Mouse (Mus musculus) heart, adult 2 months (tissue): ENCODE data around the gene Phactr2. TPM values are rescaled to one million over a fixed set of nuclear protein-coding genes. Genes with fewer than 3 reads are reported as not detected.

Experiments used
- DNase-seq, 2 experiments: peaks; one replicate each; pipeline ENCODE4 v3.0.0; 2021
- H3K27ac ChIP-seq: fragments of 200-600 bp; 2 replicates; pipeline ENCODE4 v1.8.1; 2022
- H3K27me3 ChIP-seq: fragments of 200-500 bp; 2 replicates; pipeline ENCODE4 v1.6.1; 2012; ENCODE audit warnings: mild to moderate bottlenecking, low read length, inconsistent platforms, mixed read lengths; ENCODE audit not compliant: control insufficient read depth, insufficient read depth
- H3K36me3 ChIP-seq: fragments of 200-500 bp; 2 replicates; pipeline ENCODE4 v1.6.1; 2012; ENCODE audit warnings: low read length, inconsistent platforms; ENCODE audit not compliant: control insufficient read depth, insufficient read depth
- H3K4me1 ChIP-seq: fragments of 200-500 bp; 2 replicates; pipeline ENCODE4 v1.6.1; 2011; ENCODE audit warnings: low read length; ENCODE audit not compliant: control insufficient read depth, insufficient read depth
- H3K4me3 ChIP-seq: fragments of 200-600 bp; 2 replicates; pipeline ENCODE4 v1.8.1; 2022
- H3K79me2 ChIP-seq: fragments of 200-500 bp; replicated peaks from 2 replicates; pipeline ENCODE4 v1.6.1; 2012; ENCODE audit warnings: mild to moderate bottlenecking, inconsistent platforms, low read length, moderate library complexity, mixed read lengths; ENCODE audit not compliant: control insufficient read depth, insufficient read depth
- H3K9ac ChIP-seq: fragments of 200-500 bp; 2 replicates; pipeline ENCODE4 v1.6.1; 2012; ENCODE audit warnings: low read depth, mild to moderate bottlenecking, control low read depth, inconsistent platforms, low read length, mixed read lengths
- CTCF ChIP-seq: fragments of 200-600 bp; IDR thresholded peaks from 2 replicates; pipeline ENCODE4 v1.8.1; 2022; ENCODE audit warnings: antibody characterized with exemption, mild to moderate bottlenecking, moderate library complexity
- EP300 ChIP-seq: fragments of 200-500 bp; IDR thresholded peaks from 2 replicates; pipeline ENCODE4 v1.6.1; 2011; ENCODE audit warnings: low read depth, low read length, control low read depth; ENCODE audit not compliant: insufficient read depth
- POLR2A ChIP-seq: fragments of 200-500 bp; IDR thresholded peaks from 2 replicates; pipeline ENCODE4 v1.6.1; 2011; ENCODE audit warnings: mild to moderate bottlenecking, low read depth, low read length, control low read depth; ENCODE audit not compliant: insufficient read depth
- WGBS: fragments of 180-500 bp; shearing (Covaris S2); methylation state at CpG from one replicate; pipeline ENCODE4 v1.1.7; 2018; 5-methylcytosine and 5-hydroxymethylcytosine counted together
- intact Hi-C: fragments of 180-260 bp; cut with DNase I; formaldehyde crosslinking; loops from one replicate; pipeline ENCODE4 v1.15.1; 2025
- polyA plus RNA-seq: library from polyadenylated mRNA; depleted of rRNA; stranded (reverse); fragments of >200 nt; gene quantifications from 2 replicates; pipeline ENCODE4 v1.2.3, GENCODE M21; 2012
- total RNA-seq, 2 experiments: library from RNA; stranded (reverse); gene quantifications; 2 replicates each; pipeline ENCODE4 v1.2.3; 2021

The Phactr2 gene
- total and polyA plus RNA-seq, 3 experiments = 15.2 to 49.3 (median 47.7) TPM

DNA sequence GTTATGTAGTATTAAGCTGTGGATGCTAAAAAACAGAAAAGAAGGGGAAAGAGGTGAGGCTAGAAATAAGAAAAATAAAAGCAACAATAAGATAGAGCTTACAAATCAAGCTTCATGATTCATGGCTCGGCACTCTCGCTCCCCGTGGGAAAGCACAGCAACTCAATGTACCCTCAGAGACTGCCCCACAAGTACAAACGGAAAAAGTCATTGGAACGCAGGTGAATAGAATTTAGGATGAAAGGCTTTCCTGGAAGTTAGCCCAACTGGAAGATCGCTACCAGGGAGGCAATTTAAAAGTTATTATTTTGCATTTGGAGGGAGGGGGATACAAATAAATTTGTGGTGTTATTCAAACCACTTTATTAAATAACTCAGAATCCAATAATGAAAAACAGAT is 138.9 kb downstream of the Phactr2 start:
- 78% methylated on average over 6 of the region's 6 CpGs for WGBS
- Histone ChIP-seq H3K27ac (no peak overlapping the region), H3K36me3 (peaks cover 2% of the 10 kb centered on the region; the same call in 1 of the 2 replicates), H3K27me3 (no peaks in the 10 kb centered on the region), H3K9ac (no peak overlapping the region), H3K4me3 (no peak overlapping the region), H3K79me2 (peaks cover 1% of the 10 kb centered on the region; the same call in 1 of the 2 replicates), H3K4me1 (no peaks in the 10 kb centered on the region)
- DNase-seq = no peak
- intact Hi-C loops = no loop called here
- TF ChIP-seq EP300 (no peak), CTCF (no peak), POLR2A (no peak)

DNA sequence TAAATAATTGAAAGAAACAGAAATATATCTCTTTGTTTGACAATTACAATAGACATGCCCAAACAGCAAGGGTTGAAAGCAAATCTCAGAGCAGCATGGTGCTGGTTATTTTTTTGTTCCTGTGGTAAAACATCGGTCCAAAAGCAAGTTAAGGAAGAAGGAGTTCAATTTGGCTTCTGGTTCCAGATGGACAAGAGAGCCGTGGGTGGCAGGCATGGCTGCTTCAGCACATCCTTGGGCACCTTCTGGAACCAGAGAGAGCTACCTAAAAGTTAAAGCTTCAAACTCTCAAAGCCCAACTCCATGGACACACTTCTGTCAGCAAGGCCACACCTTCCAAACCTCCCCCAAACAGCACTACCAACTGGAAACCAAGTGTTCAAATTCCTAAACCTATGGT is 140.4 kb downstream of the Phactr2 start:
- intact Hi-C loops = no loop called here
- peaks cover 2% of the 10 kb centered on the region; the same call in 1 of the 2 replicates for H3K36me3 ChIP-seq
- no peaks in the 10 kb centered on the region for H3K4me1 ChIP-seq
- 82% methylated on average over 2 of the region's 2 CpGs for WGBS
- peaks cover 1% of the 10 kb centered on the region; the same call in 1 of the 2 replicates for H3K79me2 ChIP-seq
- TF ChIP-seq POLR2A = no peak
- no peak for TF ChIP-seq CTCF
- no peak for TF ChIP-seq EP300
- no peak overlapping the region for H3K9ac ChIP-seq
- no peak overlapping the region for H3K27ac ChIP-seq
- DNase-seq = no peak
- no peaks in the 10 kb centered on the region for H3K27me3 ChIP-seq
- no peak overlapping the region for H3K4me3 ChIP-seq

DNA sequence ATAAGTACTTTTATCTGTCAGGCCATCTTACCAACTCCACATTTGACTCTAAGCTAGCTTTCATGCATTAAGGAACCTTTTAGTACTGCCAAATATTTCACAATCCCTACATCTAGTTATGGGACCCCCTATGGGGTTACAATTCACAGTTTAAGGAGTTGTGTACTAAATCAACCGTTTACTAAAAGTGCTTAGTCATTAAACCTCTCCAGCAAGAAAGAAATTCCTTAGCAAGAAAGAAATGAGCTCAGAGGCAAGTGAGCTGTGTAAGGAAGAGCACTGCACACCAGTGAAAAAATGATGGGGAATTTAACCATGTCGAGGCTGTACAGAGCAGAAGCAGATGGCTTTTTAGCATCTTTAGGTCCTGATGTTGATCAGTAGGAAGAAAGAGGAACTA is 141.2 kb downstream of the Phactr2 start:
- Histone ChIP-seq H3K4me3 (no peak overlapping the region), H3K4me1 (no peaks in the 10 kb centered on the region), H3K79me2 (peaks cover 1% of the 10 kb centered on the region; the same call in 1 of the 2 replicates), H3K27me3 (no peaks in the 10 kb centered on the region), H3K9ac (no peak overlapping the region), H3K36me3 (peaks cover 2% of the 10 kb centered on the region; the same call in 1 of the 2 replicates), H3K27ac (no peak overlapping the region)
- intact Hi-C loops = no loop called here
- WGBS = 58% methylated on average over 2 of the region's 2 CpGs
- TF ChIP-seq POLR2A = no peak
- no peak for TF ChIP-seq CTCF
- TF ChIP-seq EP300 = no peak
- no peak for DNase-seq

DNA sequence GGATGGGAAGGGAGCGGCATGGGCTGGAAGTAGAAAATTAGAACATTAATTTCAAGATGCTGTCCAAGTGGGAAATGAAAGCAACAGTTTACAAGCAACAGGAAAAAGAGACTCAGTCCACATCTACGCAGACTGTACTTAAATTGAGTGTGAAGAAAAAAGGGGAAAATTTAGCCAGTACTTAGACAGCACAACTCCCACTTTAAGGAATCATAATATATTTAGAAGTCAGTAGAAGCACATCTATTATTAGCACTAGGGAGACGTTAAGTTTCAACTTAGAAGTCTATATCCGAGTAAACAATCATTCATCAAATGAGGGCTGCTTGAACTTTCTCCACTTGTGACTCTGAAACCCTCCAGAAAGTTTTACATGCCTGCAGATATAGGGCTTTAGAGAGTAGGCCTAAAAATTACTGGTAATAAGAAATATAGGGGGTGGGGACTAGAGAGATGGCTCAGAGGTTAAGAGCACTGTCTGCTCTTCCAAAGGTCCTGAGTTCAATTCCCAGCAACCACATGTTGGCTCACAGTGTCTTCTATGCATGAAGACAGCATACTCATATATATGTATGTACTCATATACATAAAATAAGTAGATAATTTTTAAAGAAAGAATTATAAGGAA is 142.7 kb downstream of the Phactr2 start:
- no peak for TF ChIP-seq CTCF
- TF ChIP-seq POLR2A = no peak
- no peak for TF ChIP-seq EP300
- H3K4me3 ChIP-seq = no peak overlapping the region
- 56% methylated on average over 4 of the region's 4 CpGs for WGBS
- peaks cover 4% of the 10 kb centered on the region for H3K36me3 ChIP-seq
- no peak overlapping the region for H3K27ac ChIP-seq
- H3K4me1 ChIP-seq = peaks cover 2% of the 10 kb centered on the region
- H3K27me3 ChIP-seq = no peaks in the 10 kb centered on the region
- no peaks in the 10 kb centered on the region; the same call in 1 of the 2 replicates for H3K79me2 ChIP-seq
- H3K9ac ChIP-seq = no peak overlapping the region
- intact Hi-C loops = no loop called here
- DNase-seq = no peak

DNA sequence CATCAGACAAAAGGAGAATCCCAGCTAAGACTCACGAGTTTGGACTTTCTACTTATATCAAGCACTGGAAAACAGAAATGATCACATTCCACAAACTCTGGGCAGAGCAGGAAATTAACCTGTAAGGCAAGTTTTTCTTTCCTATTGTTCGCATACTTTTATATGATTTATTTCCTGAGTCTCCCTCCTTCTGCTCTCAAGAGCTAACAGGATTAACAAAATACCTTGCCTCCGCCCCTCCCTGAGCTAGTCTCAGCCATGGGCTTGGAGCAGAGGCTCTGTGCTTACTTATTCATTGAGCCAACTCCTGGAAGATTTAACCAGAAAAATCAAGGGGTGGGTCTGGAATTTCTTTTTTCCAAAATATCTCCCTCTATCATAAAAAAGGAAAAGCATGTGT is 145.6 kb downstream of the Phactr2 start:
- no peak overlapping the region for H3K9ac ChIP-seq
- no peak overlapping the region for H3K27ac ChIP-seq
- H3K4me3 ChIP-seq = no peak overlapping the region
- no peak for DNase-seq
- H3K4me1 ChIP-seq = peaks cover 5% of the 10 kb centered on the region
- H3K27me3 ChIP-seq = no peaks in the 10 kb centered on the region
- intact Hi-C loops = loop anchor here (5.0 to 10.0 kb wide), 2 partner anchors 136 to 314 kb away; partner anchors contain the start of gene Ltv1
- 64% methylated on average over 3 of the region's 3 CpGs for WGBS
- H3K79me2 ChIP-seq = no peaks in the 10 kb centered on the region; the same call in 1 of the 2 replicates
- TF ChIP-seq EP300 = no peak
- no peak for TF ChIP-seq CTCF
- peaks cover 8% of the 10 kb centered on the region for H3K36me3 ChIP-seq

DNA sequence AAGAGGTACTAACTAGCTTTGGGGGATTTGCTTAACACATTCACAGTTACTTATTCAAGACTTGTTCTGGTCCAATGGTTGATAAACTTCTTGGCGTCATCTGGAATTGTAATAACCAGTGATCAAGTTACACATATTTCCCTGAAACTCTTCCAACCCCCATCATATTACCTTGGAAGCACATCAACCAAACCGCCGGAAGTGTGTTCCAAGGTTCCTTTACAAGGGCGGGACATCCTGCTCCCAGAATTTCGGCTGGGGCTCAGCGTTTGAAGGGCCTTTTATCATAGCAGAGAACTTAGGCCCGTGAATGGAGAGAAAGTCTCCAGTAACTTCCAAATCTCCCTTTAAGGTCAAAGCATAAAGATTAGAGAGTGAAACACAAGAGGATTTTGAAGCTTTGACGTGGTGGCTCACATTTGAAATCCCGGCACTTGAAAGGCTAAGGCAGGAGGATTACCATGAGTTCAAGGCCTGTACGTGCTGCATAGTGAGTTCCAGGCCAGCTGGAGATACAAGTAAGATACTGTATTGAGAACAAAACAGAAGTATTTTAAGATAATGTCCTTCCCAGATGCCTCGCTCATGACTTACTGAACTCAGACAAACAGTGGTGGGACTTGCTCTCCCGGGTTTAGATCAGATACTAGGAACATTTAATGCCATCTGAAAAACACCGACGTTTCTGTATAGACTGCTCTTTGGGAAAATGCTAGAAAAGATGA is 147.9 kb downstream of the Phactr2 start:
- Histone ChIP-seq H3K9ac (peak overlapping the region; percentile 38; the same call in 1 of the 2 replicates), H3K27me3 (no peaks in the 10 kb centered on the region), H3K79me2 (no peaks in the 10 kb centered on the region), H3K4me1 (peaks cover 7% of the 10 kb centered on the region), H3K27ac (peak overlapping the region; percentile 69), H3K36me3 (peaks cover 15% of the 10 kb centered on the region), H3K4me3 (no peak overlapping the region)
- intact Hi-C loops = loop anchor here (5.0 to 10.0 kb wide), 2 partner anchors 134 to 312 kb away; partner anchors contain the start of gene Ltv1
- TF ChIP-seq POLR2A (no peak), EP300 (no peak), CTCF (no peak)
- 36% methylated on average over 14 of the region's 14 CpGs for WGBS
- DNase-seq = peak; percentile 37 to 43
